8 mouse cellular contexts compared by ENCODE assay signal in genomic region chr2:70278425-70279277, GRCm38 (mm10).
DNase-seq lines count a peak whose midpoint lies in the region; TF ChIP-seq lines count a peak whose summit lies in the region.
"Had no signal": no experiment of that assay in that cellular context is flagged by ENCODE, and none has a peak within 500 bp of the region (broad histone marks: within the 10 kb centered on the region; RNA-seq: fewer than 3 reads in every experiment).

No protein-coding gene starts in this region.

- DNase-seq in left cerebral cortex, adult 2 months (ENCODE audit: extremely low spot score in 1 of 2, low spot score in 2 of 2), result no peak
- no peak for DNase-seq in left cerebral cortex, postnatal 14 days (ENCODE audit: low spot score in 2 of 2)
- DNase-seq in adrenal gland, adult 2 months, result peak; percentile 67
- peak; percentile 73 to 77 for DNase-seq in cerebellum, postnatal 10 days
- DNase-seq in lung, postnatal 10 days, result peak; percentile 54
- no peak for DNase-seq in spleen, postnatal 4 days (ENCODE audit: low spot score in 2 of 2)
- DNase-seq in T-cell, adult 2 months (ENCODE audit: low spot score), result no peak

- H3K27ac ChIP-seq in left cerebral cortex, adult 2 months, result no peak overlapping the region
- H3K27ac ChIP-seq: limb, embryonic 12.5 days had no signal

- intact Hi-C loops in left cerebral cortex, adult 2 months (cut with DNase I), result no loop called here
- intact Hi-C loops in left cerebral cortex, postnatal 14 days (cut with DNase I), result no loop called here

- TF ChIP-seq CTCF in left cerebral cortex, adult 2 months (IDR thresholded peaks at IDR 0.05), result peak; percentile 56

- no peak overlapping the region for H3K4me3 ChIP-seq in left cerebral cortex, adult 2 months
- H3K4me3 ChIP-seq: limb, embryonic 12.5 days had no signal

Comparison
In these comparisons a context has a peak if more than half of its experiments do, and no peak if none do; other contexts are left out.
1. DNase-seq: peak in adrenal gland, adult 2 months (single experiment), cerebellum, postnatal 10 days (2 of 2) and lung, postnatal 10 days (single experiment); none in left cerebral cortex, adult 2 months (0 of 2), left cerebral cortex, postnatal 14 days (0 of 2), spleen, postnatal 4 days (0 of 2) and T-cell, adult 2 months (single experiment).